ENCODE assay signal across 19 mouse cellular contexts in genomic region chr1:78706338-78706737, GRCm38 (mm10).
"Had no signal": no experiment of that assay in that cellular context is flagged by ENCODE, and none has a peak within 500 bp of the region (broad histone marks: within the 10 kb centered on the region; RNA-seq: fewer than 3 reads in every experiment).

No protein-coding gene starts in this region.

- H3K27me3 ChIP-seq: liver, embryonic 12.5 days; midbrain, embryonic 12.5 days; neural tube, embryonic 13.5 days; neural tube, embryonic 15.5 days had no signal

- ATAC-seq: liver, embryonic 12.5 days; midbrain, embryonic 16.5 days had no signal

- H3K9me3 ChIP-seq: liver, embryonic 12.5 days; midbrain, embryonic 10.5 days; midbrain, embryonic 12.5 days; neural tube, embryonic 13.5 days; neural tube, embryonic 15.5 days had no signal

- H3K9ac ChIP-seq: liver, embryonic 12.5 days; liver, embryonic 14.5 days; midbrain, embryonic 12.5 days; neural tube, embryonic 13.5 days; neural tube, embryonic 15.5 days had no signal

- H3K27ac ChIP-seq: liver, embryonic 12.5 days; liver, embryonic 14.5 days; midbrain, embryonic 10.5 days; midbrain, embryonic 12.5 days; neural tube, embryonic 13.5 days; neural tube, embryonic 15.5 days had no signal

- H3K4me3 ChIP-seq: liver, embryonic 12.5 days; midbrain, embryonic 10.5 days; midbrain, embryonic 12.5 days; myocyte; neural tube, embryonic 13.5 days; neural tube, embryonic 15.5 days had no signal

- H3K4me1 ChIP-seq: liver, embryonic 12.5 days; midbrain, embryonic 10.5 days; midbrain, embryonic 12.5 days; neural tube, embryonic 13.5 days; neural tube, embryonic 15.5 days had no signal

- DNase-seq: lung, adult 2 months; lung, postnatal 4 days; midbrain, embryonic 14.5 days; retina, postnatal 1 day; right cerebral cortex, adult 18-20 months; right cerebral cortex, postnatal 25 days; right cerebral cortex, postnatal 4 days; spleen, adult 18-20 months; thymus, adult 18-20 months; thymus, postnatal 14 days; thymus, postnatal 36 days had no signal

- H3K4me2 ChIP-seq: liver, embryonic 12.5 days; midbrain, embryonic 12.5 days; neural tube, embryonic 13.5 days; neural tube, embryonic 15.5 days had no signal
